Mouse (Mus musculus) ES-CJ7 (cell line): Measurements from ENCODE around the gene Tspan31.

Source experiments
- DNase-seq: peaks from one replicate; pipeline ENCODE4 v3.0.0; 2011; ENCODE audit warnings: low read depth, low spot score

Tspan31 gene

GRCm38 (mm10) chr10:127042468-127043115, 27.5 kb downstream of the Tspan31 start:
- no peak for DNase-seq

- peak; percentile 92 for DNase-seq
Observed at GRCm38 (mm10) chr10:127041774-127042338, 28.2 kb downstream of the Tspan31 start.

- no peak for DNase-seq
Observed at GRCm38 (mm10) chr10:127041274-127041766, 28.7 kb downstream of the Tspan31 start, which contains the start of the genes Mettl1 and Eef1akmt3. Gene Mettl1, plus strand, starts transcription at chr10:127041414. Gene Eef1akmt3, minus strand, starts transcription at chr10:127041513.

GRCm38 (mm10) chr10:127040569-127041214, 29.4 kb downstream of the Tspan31 start:
- no peak for DNase-seq

GRCm38 (mm10) chr10:127037641-127038040, 32.4 kb downstream of the Tspan31 start:
- DNase-seq: peak; percentile 61

GRCm38 (mm10) chr10:127036273-127036672, 33.8 kb downstream of the Tspan31 start:
- DNase-seq: no peak

- DNase-seq: no peak
Observed at GRCm38 (mm10) chr10:127033301-127033741, 36.7 kb downstream of the Tspan31 start.

- DNase-seq: peak; percentile 90
Observed at GRCm38 (mm10) chr10:127030336-127031296, 39.4 kb downstream of the Tspan31 start, which contains the start of gene Tsfm. Gene Tsfm, minus strand, starts transcription at chr10:127030840.

GRCm38 (mm10) chr10:127018422-127018821, 51.6 kb downstream of the Tspan31 start:
- peak; percentile 51 for DNase-seq
